Mouse (Mus musculus) bone marrow macrophage, adult 2 months (primary cell): ENCODE data around the gene Cep89.

ENCODE experiments used
- CTCF ChIP-seq: IDR thresholded peaks from 2 replicates; pipeline ENCODE4 v1.5.1; 2012; ENCODE audit warnings: low read depth, mild to moderate bottlenecking, low read length, moderate library complexity
- POLR2A ChIP-seq: IDR thresholded peaks from 2 replicates; pipeline ENCODE4 v1.6.1; 2012; ENCODE audit warnings: mild to moderate bottlenecking, low read depth, low read length, borderline replicate concordance

DNA sequence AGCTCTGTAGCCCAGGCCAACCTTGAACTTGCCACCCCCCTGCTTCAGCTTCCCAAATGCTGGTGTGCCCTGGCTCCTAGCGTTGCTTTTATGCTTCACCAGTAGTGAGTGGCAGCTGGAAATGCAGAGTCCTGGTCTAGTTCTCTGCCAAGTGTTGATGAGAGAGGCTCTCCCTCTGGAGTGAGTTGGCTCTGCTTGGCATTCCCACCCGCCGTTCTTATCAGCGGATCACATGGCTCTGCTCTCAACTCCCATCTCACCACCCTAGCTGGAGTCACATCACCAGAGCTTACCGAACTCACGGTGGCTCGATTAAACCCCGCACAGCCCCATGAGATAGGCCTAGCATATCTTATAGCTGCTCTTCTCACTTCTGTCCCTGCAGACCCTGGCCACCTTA is 16.5 kb upstream of the Cep89 start:
- TF ChIP-seq POLR2A (no peak), CTCF (no peak)
